Mouse (Mus musculus) limb, embryonic 11.5 days (tissue): ENCODE measurements around the gene Becn1. TPM values are rescaled to one million over a fixed set of nuclear protein-coding genes. Genes with fewer than 3 reads are reported as not detected.
A peak's percentile ranks its signal among the peaks of the same experiment; 100 is the strongest.

ENCODE experiments used
- ATAC-seq: fragments of 200-750 bp; cut with Nextera tagmentation; 2 replicates; pipeline ENCODE4 v1.8.0; 2017; ENCODE audit warnings: low read depth; ENCODE audit not compliant: insufficient number of reproducible peaks, low FRiP score, low TSS enrichment
- DNase-seq: peaks from one replicate; pipeline ENCODE4 v3.0.0-alpha.2; 2015; ENCODE audit warnings: low spot score
- H3K27ac ChIP-seq: fragments of 300-500 bp; sonication (generic); replicated peaks from 2 replicates; pipeline ENCODE4 v1.5.1; 2014; ENCODE audit warnings: low read depth, mild to moderate bottlenecking, low read length
- H3K27me3 ChIP-seq: fragments of 300-500 bp; sonication (generic); 2 replicates; pipeline ENCODE4 v1.6.1; 2014; ENCODE audit warnings: mild to moderate bottlenecking, low read length, mixed read lengths; ENCODE audit not compliant: control insufficient read depth, insufficient read depth
- H3K36me3 ChIP-seq: fragments of 300-500 bp; sonication (generic); 2 replicates; pipeline ENCODE4 v1.6.1; 2014; ENCODE audit warnings: mild to moderate bottlenecking, low read length, moderate library complexity, mixed read lengths; ENCODE audit not compliant: control insufficient read depth, insufficient read depth
- H3K4me1 ChIP-seq: fragments of 300-500 bp; sonication (generic); 2 replicates; pipeline ENCODE4 v1.6.1; 2014; ENCODE audit warnings: low read length, mixed read lengths; ENCODE audit not compliant: control insufficient read depth, insufficient read depth
- H3K4me2 ChIP-seq: fragments of 300-500 bp; sonication (generic); 2 replicates; pipeline ENCODE4 v1.6.1; 2014; ENCODE audit warnings: low read depth, mild to moderate bottlenecking, moderate library complexity; ENCODE audit not compliant: severe bottlenecking
- H3K4me3 ChIP-seq: fragments of 300-500 bp; sonication (generic); 2 replicates; pipeline ENCODE4 v1.5.1; 2014; ENCODE audit warnings: low read depth, low read length
- H3K9ac ChIP-seq: fragments of 300-500 bp; sonication (generic); 2 replicates; pipeline ENCODE4 v1.6.1; 2014; ENCODE audit warnings: mild to moderate bottlenecking, low read length
- H3K9me3 ChIP-seq: fragments of 300-500 bp; sonication (generic); 2 replicates; pipeline ENCODE4 v1.6.1; 2016; ENCODE audit warnings: low read length; ENCODE audit not compliant: control insufficient read depth
- WGBS: fragments of 180-500 bp; shearing (Covaris S2); extraction: QIAGEN DNeasy Blood & Tissue Kit; methylation state at CpG from one replicate; pipeline ENCODE4 v1.1.7; 2014; 5-methylcytosine and 5-hydroxymethylcytosine counted together
- polyA plus RNA-seq: library from polyadenylated mRNA; unstranded; fragments of >200 nt; fragmentation: Nextera tagmentation; extraction: Ambion mirVana; gene quantifications from 2 replicates; pipeline ENCODE4 v1.2.1, GENCODE M21; 2014

Becn1 gene
- polyA plus RNA-seq = 135 and 139 TPM in 2 replicates

- Histone ChIP-seq H3K4me2 (peak within 1 kb of the TSS; percentile 99), H3K4me1 (peaks cover 5% of the 10 kb centered on the region), H3K9ac (peak within 1 kb of the TSS; percentile 83), H3K4me3 (peak within 1 kb of the TSS; percentile 94), H3K36me3 (peaks cover 6% of the 10 kb centered on the region), H3K9me3 (no peaks in the 10 kb centered on the region), H3K27ac (no peak within 1 kb of the TSS), H3K27me3 (no peaks in the 10 kb centered on the region)
- DNase-seq = peak; percentile 99
- 7% methylated on average over 39 of the region's 39 CpGs for WGBS
- ATAC-seq = peak; percentile 83; the same call in 1 of the 2 replicates
These were observed at the start of gene Becn1 for GRCm38 (mm10) chr11:101302004-101302798. TSS of gene Becn1 (minus strand) at chr11:101302286.

- H3K36me3 ChIP-seq = no peaks in the 10 kb centered on the region
- H3K27ac ChIP-seq = no peak overlapping the region
- WGBS = 43% methylated on average over 3 of the region's 3 CpGs
- H3K27me3 ChIP-seq = no peaks in the 10 kb centered on the region
- H3K4me3 ChIP-seq = no peak overlapping the region
- no peaks in the 10 kb centered on the region for H3K9me3 ChIP-seq
- H3K4me2 ChIP-seq = no peak overlapping the region
- no peaks in the 10 kb centered on the region for H3K4me1 ChIP-seq
- ATAC-seq = no peak
- no peak overlapping the region for H3K9ac ChIP-seq
- DNase-seq = peak; percentile 36
These were observed 49.6 kb upstream of the Becn1 start for GRCm38 (mm10) chr11:101351721-101352111.

GRCm38 (mm10) chr11:101351100-101351720 lies 49.1 kb upstream of the Becn1 start:
- 41% methylated on average over 11 of the region's 11 CpGs for WGBS
- Histone ChIP-seq H3K36me3 (no peaks in the 10 kb centered on the region), H3K9me3 (no peaks in the 10 kb centered on the region), H3K27ac (no peak overlapping the region), H3K4me1 (no peaks in the 10 kb centered on the region), H3K4me3 (no peak overlapping the region), H3K9ac (no peak overlapping the region), H3K27me3 (no peaks in the 10 kb centered on the region), H3K4me2 (no peak overlapping the region)
- DNase-seq = no peak
- no peak for ATAC-seq

DNA sequence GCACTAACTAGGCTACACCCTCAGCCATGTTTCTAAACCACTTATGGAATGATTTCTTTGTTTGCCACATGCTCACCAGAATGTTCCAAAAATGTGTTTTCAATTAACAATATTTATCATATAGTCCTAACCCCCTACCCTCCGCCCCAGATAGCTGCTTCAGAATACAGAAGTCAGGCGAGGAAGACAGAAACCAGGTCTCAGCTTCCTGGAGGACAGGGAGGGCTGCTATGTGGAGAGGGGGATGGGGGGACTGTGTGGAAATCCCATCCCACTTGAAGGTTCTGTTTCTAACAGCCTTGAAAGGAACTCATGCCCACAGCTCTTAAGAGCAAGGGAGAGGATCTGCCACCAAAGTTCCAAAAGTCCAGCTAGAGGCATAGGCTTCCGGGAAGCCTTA lies 47.1 kb upstream of the Becn1 start:
- Histone ChIP-seq H3K4me1 (no peaks in the 10 kb centered on the region), H3K27me3 (no peaks in the 10 kb centered on the region), H3K9me3 (no peaks in the 10 kb centered on the region), H3K36me3 (no peaks in the 10 kb centered on the region), H3K4me2 (no peak overlapping the region), H3K4me3 (no peak overlapping the region), H3K27ac (no peak overlapping the region), H3K9ac (no peak overlapping the region)
- 67% methylated on average over 3 of the region's 3 CpGs for WGBS
- ATAC-seq (no peak), DNase-seq (no peak)

- DNase-seq (no peak), ATAC-seq (no peak)
- no peaks in the 10 kb centered on the region for H3K9me3 ChIP-seq
- H3K4me2 ChIP-seq = no peak overlapping the region
- H3K4me3 ChIP-seq = no peak overlapping the region
- 69% methylated on average over 7 of the region's 7 CpGs for WGBS
- H3K27me3 ChIP-seq = no peaks in the 10 kb centered on the region
- H3K9ac ChIP-seq = no peak overlapping the region
- H3K27ac ChIP-seq = no peak overlapping the region
- no peaks in the 10 kb centered on the region for H3K36me3 ChIP-seq
- H3K4me1 ChIP-seq = no peaks in the 10 kb centered on the region
These were observed 46.7 kb upstream of the Becn1 start for GRCm38 (mm10) chr11:101348774-101349173.

GRCm38 (mm10) chr11:101347083-101347775 lies 45.1 kb upstream of the Becn1 start:
- DNase-seq = no peak

GRCm38 (mm10) chr11:101338123-101338760 lies 36.2 kb upstream of the Becn1 start:
- Histone ChIP-seq H3K27ac (0 out of 2 replicates have a peak overlapping the region, but pooled peaks have one; percentile 10), H3K9ac (no peak overlapping the region), H3K9me3 (no peaks in the 10 kb centered on the region), H3K4me3 (peak overlapping the region; percentile 7; the same call in 1 of the 2 replicates), H3K27me3 (no peaks in the 10 kb centered on the region), H3K4me2 (peak overlapping the region; percentile 32), H3K36me3 (no peaks in the 10 kb centered on the region), H3K4me1 (peaks cover 11% of the 10 kb centered on the region; the same call in 1 of the 2 replicates)
- peak; percentile 86; the same call in 1 of the 2 replicates for ATAC-seq
- DNase-seq = peak; percentile 66
- 3% methylated on average over 9 of the region's 9 CpGs for WGBS

More at GRCm38 (mm10) chr11:101347083-101347775, 45.1 kb upstream of the Becn1 start:
- 74% methylated on average over 10 of the region's 10 CpGs for WGBS
- Histone ChIP-seq H3K36me3 (no peaks in the 10 kb centered on the region), H3K27ac (no peak overlapping the region), H3K27me3 (no peaks in the 10 kb centered on the region), H3K9me3 (no peaks in the 10 kb centered on the region), H3K4me2 (no peak overlapping the region), H3K4me1 (no peaks in the 10 kb centered on the region), H3K9ac (no peak overlapping the region), H3K4me3 (no peak overlapping the region)
- no peak for ATAC-seq

- peaks cover 11% of the 10 kb centered on the region; the same call in 1 of the 2 replicates for H3K4me1 ChIP-seq
- H3K9me3 ChIP-seq = no peaks in the 10 kb centered on the region
- H3K4me2 ChIP-seq = no peak overlapping the region
- DNase-seq (no peak), ATAC-seq (no peak)
- H3K9ac ChIP-seq = no peak overlapping the region
- no peak overlapping the region for H3K27ac ChIP-seq
- no peaks in the 10 kb centered on the region for H3K36me3 ChIP-seq
- H3K4me3 ChIP-seq = no peak overlapping the region
- no peaks in the 10 kb centered on the region for H3K27me3 ChIP-seq
- 83% methylated on average over 9 of the region's 9 CpGs for WGBS
These were observed 33.6 kb upstream of the Becn1 start for GRCm38 (mm10) chr11:101335685-101336084.
